Mouse (Mus musculus) heart, adult 2 months (tissue): ENCODE measurements around the gene Cirbp.

Source experiments
- CTCF ChIP-seq: fragments of 200-600 bp; IDR thresholded peaks from 2 replicates; pipeline ENCODE4 v1.8.1; 2022; ENCODE audit warnings: antibody characterized with exemption, mild to moderate bottlenecking, moderate library complexity
- EP300 ChIP-seq: fragments of 200-500 bp; IDR thresholded peaks from 2 replicates; pipeline ENCODE4 v1.6.1; 2011; ENCODE audit warnings: low read depth, low read length, control low read depth; ENCODE audit not compliant: insufficient read depth
- POLR2A ChIP-seq: fragments of 200-500 bp; IDR thresholded peaks from 2 replicates; pipeline ENCODE4 v1.6.1; 2011; ENCODE audit warnings: mild to moderate bottlenecking, low read depth, low read length, control low read depth; ENCODE audit not compliant: insufficient read depth

DNA sequence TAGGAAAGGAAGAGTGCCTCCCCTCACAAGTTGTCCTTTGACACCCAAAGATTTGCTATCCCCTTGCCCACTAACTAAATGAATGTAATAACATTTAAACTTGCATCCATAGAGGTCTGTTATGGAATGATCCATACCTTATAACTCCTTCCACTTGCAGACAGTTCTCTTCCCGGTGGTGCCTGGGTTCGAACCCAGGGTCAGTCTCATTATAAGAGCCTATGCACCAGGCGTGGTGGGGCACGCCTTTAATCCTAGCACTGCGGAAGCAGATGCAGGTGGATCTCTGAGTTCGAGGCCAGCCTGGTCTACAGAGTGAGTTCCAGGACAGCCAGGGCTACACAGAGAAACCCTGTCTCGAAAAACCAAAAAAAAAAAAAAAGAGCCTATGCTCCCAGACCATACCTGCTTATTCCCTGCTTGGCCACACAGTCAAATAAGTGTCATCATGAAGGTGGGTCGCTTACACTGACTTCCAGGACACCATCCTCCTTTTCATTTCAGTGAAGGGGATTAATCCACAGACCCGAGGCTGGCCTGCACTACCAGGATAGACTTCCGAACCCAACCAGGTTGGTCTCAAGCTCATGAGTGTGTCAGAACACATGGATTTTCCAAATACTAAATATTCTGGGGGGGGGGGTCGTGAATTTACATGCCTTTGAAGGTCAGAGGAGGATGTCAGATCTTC, 25.7 kb upstream of the Cirbp start:
- TF ChIP-seq CTCF: no peak
- no peak for TF ChIP-seq EP300
- no peak for TF ChIP-seq POLR2A
